Mouse (Mus musculus): Measurements from ENCODE around the gene Cks1b.

Gene Cks1b

DNA sequence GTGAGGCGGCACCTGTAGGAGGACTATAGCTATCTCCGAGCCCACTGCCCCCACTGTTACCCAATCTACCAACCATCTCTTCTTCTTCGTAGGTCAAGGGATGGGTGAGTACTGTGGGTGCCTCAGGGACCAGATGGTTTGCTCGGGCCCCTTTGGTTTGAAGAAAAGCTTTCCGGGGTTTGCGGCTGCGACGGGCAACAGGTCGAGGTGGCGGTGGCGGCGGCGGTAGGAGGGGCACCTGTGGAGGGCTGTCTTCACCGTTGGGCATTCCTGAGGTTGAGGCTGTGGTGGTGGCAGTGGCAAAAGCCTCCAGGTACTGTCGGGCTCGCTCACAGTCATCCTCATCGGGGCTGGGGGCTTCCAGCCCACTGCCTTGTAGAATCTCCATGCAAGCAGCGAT lies 37.5 kb downstream of the Cks1b start:
- DNase-seq = no peak

DNA sequence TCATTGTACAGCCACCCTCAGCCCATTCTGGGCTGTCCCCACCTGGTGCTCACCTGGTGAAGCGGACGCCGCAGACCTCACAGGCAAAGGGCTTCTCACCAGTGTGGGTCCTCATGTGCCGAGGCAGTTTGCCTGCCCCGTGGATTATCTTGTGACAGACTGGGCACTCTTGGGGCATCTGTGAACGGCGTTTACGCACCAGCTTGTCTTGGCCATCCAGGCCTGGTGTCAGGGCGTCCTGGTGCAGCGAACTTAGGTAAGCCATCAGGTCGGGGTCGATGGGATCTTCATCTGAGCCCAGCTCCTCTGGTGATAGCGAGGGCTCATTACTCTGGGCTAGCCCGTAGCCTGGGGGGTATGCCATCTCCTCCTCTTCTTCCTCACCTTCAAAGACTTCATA lies 37.9 kb downstream of the Cks1b start:
- DNase-seq = no peak

DNA sequence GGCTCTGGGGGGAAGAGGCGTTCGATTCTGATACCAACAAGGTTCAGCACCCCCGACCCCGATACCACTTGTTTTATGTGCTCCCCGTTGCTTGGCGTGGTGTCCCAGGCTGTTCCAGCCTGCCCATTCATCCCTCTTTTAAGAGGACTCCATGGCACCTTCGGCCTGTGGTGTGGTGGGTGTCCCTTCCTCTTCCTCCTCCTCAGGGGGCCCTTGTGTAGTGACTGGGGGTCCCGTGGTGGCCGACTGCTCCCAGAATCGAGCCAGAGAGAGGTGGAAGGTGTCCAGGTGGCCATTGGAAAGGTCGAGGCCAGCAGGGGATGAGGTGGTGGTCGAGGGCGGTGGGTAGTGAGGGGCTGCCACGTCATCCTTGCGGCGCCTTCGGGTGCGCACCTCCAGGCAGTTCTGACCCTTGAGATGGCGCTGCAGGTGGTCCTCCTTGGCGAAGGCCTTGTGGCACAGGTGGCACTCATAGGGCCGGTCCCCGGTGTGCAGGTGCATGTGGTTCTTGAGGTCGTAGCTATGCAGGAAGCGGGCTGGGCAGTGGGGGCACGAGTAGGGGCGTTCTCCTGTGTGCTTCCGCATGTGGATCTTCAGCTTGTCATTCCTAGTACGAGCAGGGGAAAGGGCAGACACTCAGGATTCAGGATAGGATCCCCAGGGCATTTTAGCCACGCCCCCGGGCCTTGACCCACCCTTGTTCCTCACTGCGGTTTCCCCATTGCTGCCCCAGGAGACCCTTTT lies 38.6 kb downstream of the Cks1b start:
- DNase-seq = peak; percentile 16

DNA sequence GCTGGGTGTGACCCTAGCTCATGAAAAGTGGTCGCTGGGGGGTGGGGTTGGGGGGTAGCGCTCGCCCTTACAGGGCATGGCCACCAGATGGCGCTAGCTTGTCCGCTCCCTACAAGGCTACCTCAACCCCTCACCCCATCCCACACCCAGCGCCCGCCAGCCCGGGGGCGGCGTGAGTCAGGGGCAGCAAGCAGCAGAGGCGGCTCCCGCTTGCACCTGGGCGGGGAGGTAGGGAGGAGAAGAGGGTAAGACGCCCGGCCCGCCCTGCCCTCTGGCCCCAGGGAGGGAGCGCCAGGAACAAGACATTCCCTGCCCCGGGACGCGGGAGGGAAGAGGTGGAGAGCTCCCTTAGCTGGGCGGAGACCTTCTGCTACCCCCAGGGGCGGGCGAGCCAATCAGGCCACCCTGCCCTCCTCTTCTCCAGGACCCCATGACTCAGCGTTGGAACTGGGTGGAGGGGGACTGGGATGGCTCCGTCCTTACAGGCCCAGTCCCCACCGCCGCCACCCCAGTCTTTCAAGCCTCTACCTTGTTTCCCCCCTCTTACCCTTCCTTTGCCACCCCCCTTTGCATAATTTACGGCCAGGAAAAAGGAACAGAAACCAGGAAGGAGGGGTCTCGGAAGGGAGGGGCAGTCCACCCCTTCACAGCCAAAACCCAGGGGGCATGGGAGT lies 39.7 kb downstream of the Cks1b start:
- peak; percentile 82 for DNase-seq

DNA sequence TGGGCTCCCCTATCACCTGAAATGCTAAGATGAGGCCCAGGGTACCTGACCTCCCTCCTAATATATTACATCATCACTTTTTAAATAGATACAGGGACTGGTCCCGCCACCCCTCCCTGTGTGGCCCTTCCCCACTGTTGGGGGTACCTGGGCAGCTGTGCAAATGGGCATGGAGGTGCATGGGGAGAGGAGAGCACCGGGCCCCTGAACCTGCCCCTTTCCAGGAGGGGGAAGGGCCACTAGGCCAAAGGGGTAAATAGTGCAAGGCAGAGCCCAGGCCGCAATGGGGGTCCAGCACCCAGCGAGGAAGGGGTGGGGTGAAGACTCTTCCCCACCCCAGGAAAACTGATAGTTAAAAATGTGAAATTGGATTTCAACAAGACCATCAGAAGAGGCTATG lies 40.4 kb downstream of the Cks1b start:
- DNase-seq = no peak

DNA sequence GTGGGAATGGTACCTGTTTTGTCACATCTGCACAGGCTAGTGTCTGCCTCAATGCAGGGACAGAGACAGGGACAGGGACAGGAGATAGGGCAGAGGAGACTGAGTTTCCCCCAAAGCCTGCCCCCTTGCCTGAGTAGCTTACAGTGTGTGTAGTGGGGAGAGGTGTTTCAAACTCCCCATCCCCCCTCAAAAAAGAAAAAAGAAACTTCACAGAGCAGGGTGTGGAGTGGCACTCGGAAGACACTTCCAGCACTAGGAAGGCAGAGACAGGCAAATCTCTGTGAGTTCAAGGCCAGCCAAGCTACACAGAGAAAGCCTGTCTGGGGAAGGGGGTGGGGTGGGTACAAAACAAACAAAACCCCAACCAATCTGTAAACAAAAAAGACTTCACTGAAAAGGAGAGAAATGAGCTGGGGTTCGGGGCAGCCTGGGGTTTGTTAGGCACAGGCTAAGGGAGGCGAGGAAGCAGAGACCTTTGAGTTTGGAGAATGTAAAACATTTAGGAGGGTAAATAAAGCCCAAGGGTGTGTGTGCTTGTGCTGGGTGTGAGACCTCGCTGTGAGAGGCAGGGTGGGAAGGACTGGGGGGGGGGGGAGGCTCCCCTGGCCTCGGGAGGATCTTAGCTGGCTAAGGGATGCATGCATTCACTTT lies 44.5 kb downstream of the Cks1b start:
- DNase-seq = no peak

DNA sequence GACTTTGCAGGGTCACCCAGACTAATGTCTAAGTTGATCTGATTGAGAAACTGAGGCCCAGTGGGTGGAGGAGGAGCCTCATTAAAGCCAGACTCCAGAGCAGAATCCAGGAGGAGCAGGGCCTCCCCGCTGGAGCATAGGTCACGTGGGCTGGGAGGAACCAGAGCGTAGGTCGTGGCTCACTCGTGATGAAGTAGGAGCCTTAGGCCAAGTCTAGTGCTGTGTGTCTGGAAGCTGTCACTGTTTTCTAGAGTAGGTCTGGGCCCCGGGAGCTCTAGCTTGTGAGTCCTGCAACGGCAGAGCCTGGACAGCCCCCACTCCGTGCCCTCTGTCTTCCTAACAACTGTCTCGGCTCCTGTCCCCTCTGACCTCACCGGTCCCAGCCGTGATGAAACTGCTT lies 50.8 kb downstream of the Cks1b start:
- DNase-seq = no peak

DNA sequence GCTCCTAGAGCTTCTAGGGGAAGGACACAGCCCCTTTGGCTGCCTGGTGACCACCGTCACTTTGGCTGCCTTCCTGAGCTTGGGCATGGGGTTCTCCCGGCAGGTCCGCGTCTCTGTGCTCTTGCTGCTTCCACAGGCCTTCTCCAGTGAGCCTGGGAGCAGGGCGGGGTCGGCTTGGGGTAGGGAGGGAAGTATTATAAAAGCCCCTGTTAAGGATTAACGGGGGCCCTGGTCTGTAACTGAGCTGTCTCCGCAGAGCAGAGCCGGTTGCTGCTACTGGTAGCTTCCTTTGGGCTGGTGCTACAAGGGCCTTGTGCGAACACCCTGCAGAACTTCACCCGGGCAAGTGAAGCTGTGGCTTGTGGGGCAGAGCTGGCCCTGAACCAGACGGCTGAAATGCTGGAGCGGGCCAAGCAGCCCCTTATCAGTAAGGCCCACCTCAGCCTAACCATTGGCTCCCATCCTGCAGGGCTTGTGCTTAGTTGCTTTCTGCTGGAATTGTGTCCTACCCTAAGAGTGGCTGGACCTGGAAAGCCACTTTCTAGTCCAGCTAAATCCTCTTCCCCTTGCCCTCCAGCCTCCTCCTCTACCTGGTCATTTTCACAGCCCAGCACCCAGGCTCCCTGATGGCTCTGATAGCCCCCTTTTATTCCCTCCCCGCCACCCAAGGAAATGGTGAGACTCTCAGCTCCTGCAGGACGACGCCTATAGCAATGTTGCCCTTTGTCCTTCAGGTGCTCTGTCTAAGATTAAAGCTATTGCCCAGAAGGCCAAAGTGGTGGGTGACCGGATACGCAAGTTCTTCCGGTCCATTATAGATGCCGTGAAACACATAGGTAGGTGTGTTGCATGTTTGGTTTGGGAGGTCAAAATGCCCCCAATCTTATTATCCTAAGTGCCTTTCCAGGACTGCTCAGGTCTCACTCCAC lies 52.4 kb downstream of the Cks1b start:
- no peak for DNase-seq

Measured in kidney, postnatal 14 days (tissue).